Mouse (Mus musculus): ENCODE results near the gene Plcb2.

Gene Plcb2

GRCm38 (mm10) chr2:118687791-118688190 is 40.4 kb downstream of the Plcb2 start:
- DNase-seq (ENCODE audit: low read depth, low spot score): no peak

GRCm38 (mm10) chr2:118686693-118687092 is 41.5 kb downstream of the Plcb2 start:
- no peak for DNase-seq (ENCODE audit: low read depth, low spot score)

GRCm38 (mm10) chr2:118685088-118685487 is 43.1 kb downstream of the Plcb2 start:
- no peak for DNase-seq (ENCODE audit: low read depth, low spot score)

DNA sequence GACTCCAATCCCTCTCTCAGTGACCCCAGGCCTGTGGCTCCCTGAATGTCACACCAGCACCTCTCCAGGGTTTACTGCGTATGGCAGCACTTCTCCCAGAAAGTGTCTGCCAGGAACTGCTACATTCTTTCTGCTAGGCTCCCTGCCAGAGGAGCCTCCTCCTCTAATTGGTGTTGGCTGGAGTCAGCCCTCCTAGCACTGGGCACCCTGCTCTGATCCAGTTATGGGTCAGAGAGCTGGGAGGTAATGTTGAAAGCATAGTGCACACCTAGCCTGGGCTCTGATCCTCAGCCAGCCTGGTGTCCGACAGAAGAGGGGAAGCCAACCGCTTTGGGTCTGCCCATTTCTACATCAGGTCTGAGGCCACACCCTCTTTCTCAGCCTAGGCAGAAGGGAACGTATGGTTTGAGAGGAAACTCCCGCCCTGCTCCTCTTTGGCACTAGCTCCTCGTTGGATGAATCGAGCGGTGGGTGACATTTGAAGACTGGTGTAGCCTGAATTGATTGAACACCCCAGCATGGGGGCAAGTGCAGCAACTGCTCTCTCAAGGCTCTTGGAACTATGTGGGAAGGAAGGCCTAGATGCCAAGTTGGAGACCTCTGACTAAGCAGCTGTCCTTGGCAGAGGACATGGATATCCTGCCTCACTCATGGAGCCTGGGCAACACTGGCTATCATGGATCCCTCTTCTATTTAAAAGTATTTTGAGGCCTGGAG is 45.5 kb downstream of the Plcb2 start:
- no peak for DNase-seq (ENCODE audit: low read depth, low spot score)

- no peak for DNase-seq (ENCODE audit: low read depth, low spot score)
Observed at GRCm38 (mm10) chr2:118680926-118681325, 47.3 kb downstream of the Plcb2 start.

DNA sequence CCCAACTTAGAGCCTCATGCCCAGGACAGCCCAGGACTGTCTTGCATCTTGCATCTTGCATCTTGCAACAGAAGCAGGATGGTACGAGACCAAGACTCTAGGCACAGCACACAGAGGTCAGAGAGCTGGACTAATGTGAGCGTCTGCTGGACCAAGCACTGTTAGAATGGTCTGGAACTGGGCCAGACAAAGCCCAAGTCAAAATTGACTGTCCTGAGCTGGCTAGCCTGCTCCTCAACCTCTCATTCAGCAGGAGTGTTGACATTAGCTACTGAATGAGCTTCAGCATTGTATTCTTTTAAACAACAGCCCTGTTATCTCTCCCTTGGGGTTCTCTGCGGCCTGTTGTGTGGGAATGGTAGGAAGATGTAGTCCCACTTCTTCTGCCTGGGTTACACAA is 48.7 kb downstream of the Plcb2 start:
- DNase-seq (ENCODE audit: low read depth, low spot score): no peak

DNA sequence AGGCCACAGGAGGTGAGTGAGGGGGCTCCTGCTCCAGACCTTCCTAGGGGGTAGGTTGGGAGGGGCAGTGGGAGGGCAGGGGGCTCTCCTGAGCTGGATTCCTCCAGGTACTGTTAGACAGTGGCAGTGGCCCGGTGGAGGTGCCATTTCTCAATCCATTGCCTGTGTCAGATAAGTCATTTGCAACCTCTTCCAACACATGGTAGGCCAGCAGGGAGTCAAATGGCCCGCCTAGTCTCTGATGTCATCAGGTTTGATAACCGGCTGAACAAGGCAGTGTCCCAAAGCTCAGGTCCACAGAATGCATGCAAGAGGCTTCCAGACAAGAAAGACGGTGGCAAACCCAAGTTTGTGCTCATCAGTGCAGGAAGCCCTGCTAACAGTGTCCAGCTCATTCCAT is 50.4 kb downstream of the Plcb2 start:
- DNase-seq (ENCODE audit: low read depth, low spot score): no peak

GRCm38 (mm10) chr2:118676839-118677741 is 51.1 kb downstream of the Plcb2 start:
- DNase-seq (ENCODE audit: low read depth, low spot score): no peak

DNA sequence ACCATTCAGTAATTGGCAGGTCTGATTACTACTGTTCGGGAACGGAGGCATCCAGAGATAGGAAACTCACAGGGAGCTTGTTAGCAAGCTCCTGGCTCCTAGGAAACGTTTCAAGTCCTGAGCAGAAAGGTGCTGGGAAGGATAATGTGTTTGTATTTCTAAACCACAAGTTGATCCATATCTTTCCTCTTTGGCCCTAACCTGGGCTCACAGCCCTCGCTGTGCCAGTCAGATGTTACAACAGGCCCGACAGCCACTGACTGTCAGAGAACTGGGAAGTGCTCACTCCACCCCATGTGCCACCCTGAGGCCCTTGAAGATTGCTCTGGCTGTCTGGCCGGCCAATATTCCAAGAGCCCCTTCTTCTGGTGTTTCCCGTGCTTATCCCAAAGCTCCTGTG is 53.7 kb downstream of the Plcb2 start:
- no peak for DNase-seq (ENCODE audit: low read depth, low spot score)

GRCm38 (mm10) chr2:118673686-118674465 is 54.4 kb downstream of the Plcb2 start:
- DNase-seq (ENCODE audit: low read depth, low spot score): no peak

- no peak for DNase-seq (ENCODE audit: low read depth, low spot score)
Observed at GRCm38 (mm10) chr2:118671728-118672127, 56.5 kb downstream of the Plcb2 start.

DNA sequence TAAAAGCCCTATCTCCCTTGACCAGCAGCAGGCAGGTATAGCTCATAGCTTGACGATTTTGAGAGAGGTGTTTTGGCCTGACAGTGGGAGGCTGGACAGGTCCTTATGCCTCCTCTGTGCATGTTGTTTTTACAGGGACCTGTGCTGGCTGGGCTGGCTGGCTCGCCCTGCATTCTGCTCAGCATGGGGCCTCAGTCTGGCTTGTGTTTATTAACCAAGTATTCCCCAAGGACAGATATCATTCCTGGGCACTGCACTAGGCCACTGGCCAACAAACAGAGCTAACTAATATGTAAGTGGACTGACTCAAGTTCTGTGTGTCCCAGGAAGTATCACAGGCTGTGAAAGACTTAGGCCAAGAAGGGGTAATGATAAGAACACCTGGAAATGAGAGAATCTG is 58.5 kb downstream of the Plcb2 start:
- DNase-seq (ENCODE audit: low read depth, low spot score): no peak

- DNase-seq (ENCODE audit: low read depth, low spot score): no peak
Observed at GRCm38 (mm10) chr2:118669245-118669644, 59.0 kb downstream of the Plcb2 start.

GRCm38 (mm10) chr2:118667181-118667580 is 61.1 kb downstream of the Plcb2 start:
- DNase-seq (ENCODE audit: low read depth, low spot score): no peak

DNA sequence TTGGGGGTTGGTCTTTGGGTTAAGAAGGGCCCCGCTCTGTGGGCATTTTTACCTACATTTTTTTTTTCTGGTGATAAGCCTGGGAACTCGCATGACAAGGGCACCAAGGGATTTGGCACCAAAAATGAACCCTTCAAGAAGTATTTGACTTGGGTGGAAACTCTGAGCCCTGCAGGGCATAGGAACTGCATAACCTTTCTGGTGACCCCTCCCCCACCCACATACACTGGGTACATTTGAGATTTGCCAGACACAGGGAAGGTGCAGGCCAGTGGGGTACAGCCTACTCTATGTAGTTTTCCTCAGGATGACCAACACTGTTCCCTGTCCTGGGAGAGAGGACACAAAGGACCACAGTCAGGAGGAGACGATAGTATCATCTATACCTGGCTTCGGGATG is 62.6 kb downstream of the Plcb2 start:
- DNase-seq (ENCODE audit: low read depth, low spot score): no peak

DNA sequence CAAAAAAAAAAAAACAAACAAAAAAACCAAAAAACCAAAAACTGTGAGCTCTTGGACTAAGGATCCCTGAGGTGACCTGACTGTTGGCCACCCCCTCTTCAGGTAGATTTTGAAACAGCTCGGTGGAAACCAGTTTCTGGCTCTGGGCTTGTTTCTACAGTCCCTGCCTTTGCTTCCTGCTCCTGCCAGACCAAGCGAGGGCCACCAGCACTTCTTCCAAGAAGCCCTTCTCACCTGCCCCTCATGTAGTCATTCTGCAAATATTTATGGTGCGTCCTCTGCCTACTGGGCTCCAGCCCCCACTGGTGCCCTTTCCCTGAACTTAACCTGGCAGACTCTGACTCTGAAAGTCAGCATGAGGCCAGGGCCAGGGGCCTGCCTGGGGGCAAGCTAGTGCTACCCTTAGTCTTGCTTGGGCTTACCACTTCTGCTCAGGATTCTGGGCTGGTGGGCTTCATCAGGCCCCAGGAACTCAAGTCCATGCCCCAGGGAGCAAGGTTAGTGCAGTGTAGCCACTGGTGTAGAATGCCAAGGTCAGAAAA is 63.2 kb downstream of the Plcb2 start:
- no peak for DNase-seq (ENCODE audit: low read depth, low spot score)

DNA sequence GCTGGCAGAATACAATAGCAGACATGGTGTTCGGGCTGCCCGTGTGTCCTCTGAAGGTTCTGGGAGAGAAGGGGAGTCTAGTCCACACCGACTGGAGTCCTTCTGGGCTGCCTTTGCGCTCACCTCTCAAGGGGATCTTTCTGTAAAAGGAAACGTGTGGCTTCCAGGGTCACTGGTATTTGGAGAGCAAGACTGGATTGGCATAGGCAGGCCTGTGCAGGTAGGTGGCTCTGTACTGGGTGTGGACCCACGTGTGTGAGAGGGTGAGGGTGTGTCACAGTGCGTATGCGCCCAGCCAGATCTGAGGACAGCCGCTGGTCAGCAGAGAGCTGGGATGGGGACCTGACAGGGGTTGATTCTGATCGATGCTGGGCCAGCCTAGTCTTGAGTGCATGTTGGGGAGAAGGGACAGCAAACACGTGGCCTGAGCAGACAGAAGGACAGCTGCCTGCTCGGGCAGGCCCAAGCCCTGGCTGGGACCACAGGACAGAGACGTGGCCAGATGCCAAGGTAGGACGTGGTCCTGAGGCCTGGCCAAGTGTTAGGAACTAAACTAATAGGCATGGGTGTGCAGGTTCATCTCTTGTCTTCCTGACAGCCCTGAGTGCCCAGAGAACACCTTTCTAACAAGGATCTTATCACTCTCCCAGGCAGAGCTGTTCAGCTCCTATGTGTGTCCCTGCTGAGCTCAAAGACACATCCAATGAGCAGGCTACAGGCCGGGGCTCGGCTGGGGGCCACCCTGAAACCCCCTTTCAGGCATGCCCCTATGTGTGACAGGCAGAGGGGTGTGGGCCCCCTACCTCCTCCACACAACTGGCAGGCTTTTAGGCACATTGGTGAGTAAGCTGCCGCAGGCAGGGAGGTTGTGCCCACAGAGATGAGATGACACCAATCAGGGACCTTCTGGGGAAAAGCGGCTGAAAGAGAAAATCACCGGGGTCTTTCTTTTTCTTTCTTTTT is 64.2 kb downstream of the Plcb2 start:
- no peak for DNase-seq (ENCODE audit: low read depth, low spot score)

GRCm38 (mm10) chr2:118662902-118663803 is 65.1 kb downstream of the Plcb2 start, which contains the start of gene Pak6:
Gene Pak6 (plus strand): TSS chr2:118663303.
- peak; percentile 41 for DNase-seq (ENCODE audit: low read depth, low spot score)

GRCm38 (mm10) chr2:118661891-118662290 is 66.3 kb downstream of the Plcb2 start:
- no peak for DNase-seq (ENCODE audit: low read depth, low spot score)
